Mouse (Mus musculus): ENCODE measurements around the gene Scgb1b30.

DNA sequence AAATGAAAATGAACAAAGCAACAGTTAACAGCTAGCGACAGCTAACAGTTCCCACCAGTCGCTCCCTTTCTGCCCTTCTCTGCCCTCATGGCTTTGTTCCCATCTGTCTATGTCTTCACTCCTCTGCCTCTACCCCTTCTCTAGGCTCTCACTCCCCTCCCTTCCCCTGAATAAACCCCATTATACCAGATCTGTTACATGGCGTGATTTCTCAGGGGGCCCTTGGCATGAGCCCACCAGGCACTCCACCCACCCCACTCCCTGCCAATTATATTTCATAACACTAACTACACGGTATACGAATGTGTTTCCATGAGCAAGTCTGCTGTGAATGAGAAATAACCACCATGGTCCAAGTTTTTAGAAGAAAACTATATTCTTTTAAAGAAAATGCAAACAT is 14.0 kb downstream of the Scgb1b30 start:
- TF ChIP-seq CTCF (conservative IDR thresholded peaks at IDR 0.05; ENCODE audit: low read length) (no peak), POU5F1 (IDR thresholded peaks at IDR 0.05; ENCODE audit: borderline replicate concordance, low read length) (no peak)
